Mouse (Mus musculus): ENCODE data around the gene Ptges2.

Ptges2 gene

GRCm38 (mm10) chr2:32440164-32440563, 44.5 kb downstream of the Ptges2 start:
- DNase-seq (ENCODE audit: low read depth, low spot score): no peak

GRCm38 (mm10) chr2:32440632-32441031, 44.9 kb downstream of the Ptges2 start:
- no peak for DNase-seq (ENCODE audit: low read depth, low spot score)

- no peak for DNase-seq (ENCODE audit: low read depth, low spot score)
Observed at GRCm38 (mm10) chr2:32441550-32441949, 45.9 kb downstream of the Ptges2 start.

- DNase-seq (ENCODE audit: low read depth, low spot score): no peak
Observed at GRCm38 (mm10) chr2:32445535-32445934, 49.8 kb downstream of the Ptges2 start.

- no peak for DNase-seq (ENCODE audit: low read depth, low spot score)
Observed at GRCm38 (mm10) chr2:32447264-32447936, 51.7 kb downstream of the Ptges2 start.

- DNase-seq (ENCODE audit: low read depth, low spot score): no peak
Observed at GRCm38 (mm10) chr2:32448480-32448879, 52.8 kb downstream of the Ptges2 start.

GRCm38 (mm10) chr2:32449761-32450754, 54.4 kb downstream of the Ptges2 start, which contains the start of gene Naif1:
Naif1 (plus strand) TSS chr2:32450457.
- no peak for DNase-seq (ENCODE audit: low read depth, low spot score)

GRCm38 (mm10) chr2:32450881-32451844, 55.5 kb downstream of the Ptges2 start, which contains the start of gene Slc25a25:
Slc25a25 (minus strand) TSS chr2:32451445.
- DNase-seq (ENCODE audit: low read depth, low spot score): peak; percentile 95

GRCm38 (mm10) chr2:32451870-32452372, 56.2 kb downstream of the Ptges2 start:
- DNase-seq (ENCODE audit: low read depth, low spot score): peak; percentile 96

GRCm38 (mm10) chr2:32452441-32452971, 56.8 kb downstream of the Ptges2 start:
- no peak for DNase-seq (ENCODE audit: low read depth, low spot score)

GRCm38 (mm10) chr2:32453641-32454303, 58.1 kb downstream of the Ptges2 start:
- DNase-seq (ENCODE audit: low read depth, low spot score): no peak

- no peak for DNase-seq (ENCODE audit: low read depth, low spot score)
Observed at GRCm38 (mm10) chr2:32454633-32455032, 58.9 kb downstream of the Ptges2 start.

- no peak for DNase-seq (ENCODE audit: low read depth, low spot score)
Observed at GRCm38 (mm10) chr2:32455101-32455500, 59.4 kb downstream of the Ptges2 start.

All from embryo, embryonic 11.5 days (tissue).